ENCODE assay signal across 8 mouse cellular contexts in the genomic region with DNA sequence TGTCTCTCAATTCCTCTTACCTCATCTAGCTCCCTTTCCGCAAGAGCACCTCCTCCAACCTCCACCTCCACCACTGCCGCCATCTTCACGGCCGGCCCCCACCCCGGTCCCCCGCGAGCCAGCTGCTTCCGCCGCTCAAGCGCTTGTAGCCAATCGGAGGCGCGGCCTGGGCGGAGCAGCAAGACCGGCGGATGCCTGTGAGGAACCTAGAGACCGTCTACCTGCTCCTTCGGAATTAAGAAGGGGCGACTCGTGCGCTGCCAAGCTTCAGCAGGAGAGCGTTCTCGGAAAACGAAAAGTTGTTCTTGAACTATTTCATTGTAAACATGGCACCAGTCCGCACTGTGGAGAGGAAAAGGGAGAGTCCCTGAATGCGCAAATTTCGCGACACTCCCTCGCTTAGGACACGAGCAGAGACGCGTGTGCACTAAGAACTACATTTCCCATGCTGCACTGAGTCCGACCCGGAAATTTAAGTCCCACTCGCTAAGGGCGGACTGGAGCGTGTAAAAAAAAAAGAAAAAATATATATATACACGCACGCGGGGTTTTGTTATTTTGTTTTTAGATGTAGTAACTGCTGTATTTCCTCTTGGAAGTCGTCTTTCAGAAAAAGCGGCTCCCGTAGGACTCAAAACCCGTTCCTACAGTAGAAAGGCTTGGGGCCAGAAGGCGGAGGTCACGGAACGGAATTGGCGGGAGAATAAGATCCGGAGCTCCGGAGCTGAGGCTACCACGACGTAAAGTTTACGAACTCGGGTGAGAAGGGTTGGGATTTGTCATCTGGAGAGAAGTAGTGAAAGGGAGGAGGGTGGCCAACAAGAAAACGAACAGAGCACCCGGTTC. TPM values are rescaled to one million over a fixed set of nuclear protein-coding genes. Genes with fewer than 3 reads are reported as not detected.
DNase-seq lines count a peak whose midpoint lies in the region; ATAC-seq and TF ChIP-seq lines count a peak whose summit lies in the region.

TSS of gene Rnf121 (minus strand) at position 424 of the 846 bp plus-strand sequence.
TSS of gene Xndc1 (plus strand) at position 466 of the 846 bp plus-strand sequence.
TSS of gene Xntrpc (plus strand) at position 668 of the 846 bp plus-strand sequence.

- intact Hi-C loops in heart, adult 2 months (cut with DNase I) = loop anchor here (2.0 kb wide), 1 partner anchor 130 kb away; the partner anchor contains the start of gene Numa1

- peak within 1 kb of the TSS; percentile 74 for H3K9ac ChIP-seq in embryonic facial prominence, embryonic 14.5 days (ENCODE audit: low read depth, low read length)
- peak within 1 kb of the TSS; percentile 80 for H3K9ac ChIP-seq in heart, adult 2 months (ENCODE audit: low read depth, low read length)
- peak within 1 kb of the TSS; percentile 71 for H3K9ac ChIP-seq in limb, embryonic 13.5 days
- H3K9ac ChIP-seq in midbrain, embryonic 16.5 days (ENCODE audit: low read depth, low read length) = peak within 1 kb of the TSS; percentile 81

- H3K79me2 ChIP-seq in heart, adult 2 months (replicated peaks; ENCODE audit: control insufficient read depth, insufficient read depth, low read length) = peaks cover 2% of the 10 kb centered on the region; the same call in 1 of the 2 replicates

- peak within 1 kb of the TSS; percentile 84 for H3K27ac ChIP-seq in embryonic facial prominence, embryonic 14.5 days (replicated peaks; ENCODE audit: low read depth, low read length)
- peak within 1 kb of the TSS; percentile 85 for H3K27ac ChIP-seq in heart, adult 2 months
- peak within 1 kb of the TSS; percentile 72 for H3K27ac ChIP-seq in limb, embryonic 13.5 days
- peak within 1 kb of the TSS; percentile 86 for H3K27ac ChIP-seq in midbrain, embryonic 16.5 days (ENCODE audit: low read length)

- no peaks in the 10 kb centered on the region for H3K27me3 ChIP-seq in embryonic facial prominence, embryonic 14.5 days (replicated peaks; ENCODE audit: control insufficient read depth, insufficient read depth, low read length)
- no peaks in the 10 kb centered on the region for H3K27me3 ChIP-seq in heart, adult 2 months (ENCODE audit: control insufficient read depth, insufficient read depth, low read length)
- no peaks in the 10 kb centered on the region for H3K27me3 ChIP-seq in limb, embryonic 13.5 days
- no peaks in the 10 kb centered on the region for H3K27me3 ChIP-seq in midbrain, embryonic 16.5 days (ENCODE audit: control insufficient read depth, insufficient read depth, low read depth, low read length)

- DNase-seq in 3T3-L1 (ENCODE audit: low read depth, low spot score) = peak; percentile 91
- peak; percentile 81 to 86 for DNase-seq in adrenal gland, postnatal 4 days (ENCODE audit: low spot score in 2 of 2)
- peak; percentile 98 for DNase-seq in embryonic facial prominence, embryonic 14.5 days (ENCODE audit: low spot score)
- peak; percentile 93 to 96 for DNase-seq in heart, adult 2 months
- DNase-seq in kidney, adult 8-10 months = peak; percentile 90 to 93
- peak; percentile 92 to 93 for DNase-seq in spleen, postnatal 10 days (ENCODE audit: low spot score in 2 of 2)

- peaks cover 7% of the 10 kb centered on the region for H3K36me3 ChIP-seq in embryonic facial prominence, embryonic 14.5 days (ENCODE audit: control insufficient read depth, insufficient read depth, low read length)
- H3K36me3 ChIP-seq in heart, adult 2 months (ENCODE audit: control insufficient read depth, insufficient read depth, low read length) = peaks cover 8% of the 10 kb centered on the region
- peaks cover 15% of the 10 kb centered on the region for H3K36me3 ChIP-seq in limb, embryonic 13.5 days
- H3K36me3 ChIP-seq in midbrain, embryonic 16.5 days (ENCODE audit: control insufficient read depth, insufficient read depth, low read length) = no peaks in the 10 kb centered on the region

- H3K4me1 ChIP-seq in embryonic facial prominence, embryonic 14.5 days (ENCODE audit: control insufficient read depth, insufficient read depth, low read length) = peaks cover 15% of the 10 kb centered on the region
- peaks cover 4% of the 10 kb centered on the region for H3K4me1 ChIP-seq in heart, adult 2 months (ENCODE audit: control insufficient read depth, insufficient read depth, low read length)
- peaks cover 22% of the 10 kb centered on the region for H3K4me1 ChIP-seq in limb, embryonic 13.5 days
- peaks cover 31% of the 10 kb centered on the region for H3K4me1 ChIP-seq in midbrain, embryonic 16.5 days (ENCODE audit: control insufficient read depth, insufficient read depth, low read length)

- peak; percentile 99 for ATAC-seq in embryonic facial prominence, embryonic 14.5 days (ENCODE audit: low read depth)
- peak; percentile 99 for ATAC-seq in limb, embryonic 13.5 days (ENCODE audit: low FRiP score, low read depth)
- peak; percentile 100 for ATAC-seq in midbrain, embryonic 16.5 days

- TF ChIP-seq CTCF in heart, adult 2 months (IDR thresholded peaks at IDR 0.05) = no peak

- TF ChIP-seq EP300 in heart, adult 2 months (IDR thresholded peaks at IDR 0.05; ENCODE audit: insufficient read depth, low read depth, low read length) = peak; percentile 58

- WGBS in embryonic facial prominence, embryonic 14.5 days = under 1% methylated on average over 56 of the region's 56 CpGs
- under 1% methylated on average over 56 of the region's 56 CpGs for WGBS in heart, adult 2 months
- under 1% methylated on average over 56 of the region's 56 CpGs for WGBS in limb, embryonic 13.5 days
- under 1% methylated on average over 56 of the region's 56 CpGs for WGBS in midbrain, embryonic 16.5 days

- peak; percentile 69; the same call in 1 of the 2 replicates for TF ChIP-seq POLR2A in heart, adult 2 months (IDR thresholded peaks at IDR 0.05; ENCODE audit: insufficient read depth, low read depth, low read length)

- peak within 1 kb of the TSS; percentile 78 for H3K4me3 ChIP-seq in embryonic facial prominence, embryonic 14.5 days (ENCODE audit: low read depth, low read length)
- H3K4me3 ChIP-seq in heart, adult 2 months = peak within 1 kb of the TSS; percentile 65
- H3K4me3 ChIP-seq in limb, embryonic 13.5 days = peak within 1 kb of the TSS; percentile 60
- peak within 1 kb of the TSS; percentile 87 for H3K4me3 ChIP-seq in midbrain, embryonic 16.5 days (ENCODE audit: low read depth, low read length)

- H3K9me3 ChIP-seq in embryonic facial prominence, embryonic 14.5 days (ENCODE audit: control insufficient read depth, low read length) = no peaks in the 10 kb centered on the region
- H3K9me3 ChIP-seq in limb, embryonic 13.5 days = no peaks in the 10 kb centered on the region
- H3K9me3 ChIP-seq in midbrain, embryonic 16.5 days (replicated peaks; ENCODE audit: control insufficient read depth, low read length, poor library complexity, severe bottlenecking) = no peaks in the 10 kb centered on the region

- H3K4me2 ChIP-seq in embryonic facial prominence, embryonic 14.5 days (ENCODE audit: low read depth, low read length) = peak within 1 kb of the TSS; percentile 75
- H3K4me2 ChIP-seq in limb, embryonic 13.5 days (replicated peaks) = peak within 1 kb of the TSS; percentile 74
- H3K4me2 ChIP-seq in midbrain, embryonic 16.5 days (ENCODE audit: low read length) = peak within 1 kb of the TSS; percentile 87

RNA-seq across cellular contexts. Expression of gene Rnf121, which starts in this region (rescaled TPM):
- total RNA-seq in adrenal gland, postnatal 4 days (2021) = 10 to 100 TPM; 31.9 to 33.3 TPM
- 33.5 TPM in 2 replicates for polyA plus RNA-seq in embryonic facial prominence, embryonic 14.5 days (2014; fragmentation: Nextera tagmentation; extraction: Ambion mirVana)
- 10 to 100 TPM; 20.7 to 23.9 TPM for total RNA-seq in heart, adult 2 months (2021)
- polyA plus RNA-seq in heart, adult 2 months (2012; rRNA removed) = 21.3 and 33.9 TPM in 2 replicates
- polyA plus RNA-seq in limb, embryonic 13.5 days (2015; fragmentation: Nextera tagmentation; extraction: Ambion mirVana) = 34.1 and 34.4 TPM in 2 replicates
- polyA plus RNA-seq in midbrain, embryonic 16.5 days (2015; fragmentation: Nextera tagmentation; extraction: Ambion mirVana) = 36.1 and 36.6 TPM in 2 replicates

RNA-seq across cellular contexts. Expression of gene Xndc1, which starts in this region (rescaled TPM):
- 10 to 100 TPM; 24.0 to 24.4 TPM for total RNA-seq in adrenal gland, postnatal 4 days (2021)
- 14.5 and 17.5 TPM in 2 replicates for polyA plus RNA-seq in embryonic facial prominence, embryonic 14.5 days (2014; fragmentation: Nextera tagmentation; extraction: Ambion mirVana)
- total RNA-seq in heart, adult 2 months (2021) = 1 to 10 TPM; 5.7 to 6.5 TPM
- polyA plus RNA-seq in heart, adult 2 months (2012; rRNA removed) = 11.2 and 18.6 TPM in 2 replicates
- 44.1 and 45.1 TPM in 2 replicates for polyA plus RNA-seq in limb, embryonic 13.5 days (2015; fragmentation: Nextera tagmentation; extraction: Ambion mirVana)
- polyA plus RNA-seq in midbrain, embryonic 16.5 days (2015; fragmentation: Nextera tagmentation; extraction: Ambion mirVana) = 28.7 and 31.5 TPM in 2 replicates

RNA-seq across cellular contexts. Expression of gene Xntrpc, which starts in this region (rescaled TPM):
- 1 to 10 TPM; 2.1 to 2.4 TPM for total RNA-seq in adrenal gland, postnatal 4 days (2021)
- polyA plus RNA-seq in embryonic facial prominence, embryonic 14.5 days (2014; fragmentation: Nextera tagmentation; extraction: Ambion mirVana) = 0.84 and 1.6 TPM in 2 replicates
- total RNA-seq in heart, adult 2 months (2021) = under 1 TPM; 0.81 to 0.98 TPM
- 1.2 and 2.4 TPM in 2 replicates for polyA plus RNA-seq in heart, adult 2 months (2012; rRNA removed)
- 2.3 TPM in 2 replicates for polyA plus RNA-seq in limb, embryonic 13.5 days (2015; fragmentation: Nextera tagmentation; extraction: Ambion mirVana)
- 1.1 and 1.3 TPM in 2 replicates for polyA plus RNA-seq in midbrain, embryonic 16.5 days (2015; fragmentation: Nextera tagmentation; extraction: Ambion mirVana)

Comparison
In these comparisons a context has a peak if more than half of its experiments do, and no peak if none do; other contexts are left out.
1. Peak in every context shown above with its lines: DNase-seq, ATAC-seq, H3K4me3 ChIP-seq and H3K27ac ChIP-seq.